Mouse (Mus musculus) hindbrain, embryonic 12.5 days (tissue): Measurements from ENCODE around the gene D10Jhu81e. TPM values are rescaled to one million over a fixed set of nuclear protein-coding genes. Genes with fewer than 3 reads are reported as not detected.
"Not testable (repeated sequence)": the region's sequence is repeated elsewhere in the genome, so short reads cannot be mapped to it uniquely, and the experiment has no call there.

Experiments used
- ATAC-seq: fragments of 200-750 bp; cut with Nextera tagmentation; 2 replicates; pipeline ENCODE4 v1.8.0; 2017; ENCODE audit warnings: moderate TSS enrichment; ENCODE audit not compliant: low FRiP score
- H3K27ac ChIP-seq: fragments of 300-500 bp; sonication (generic); 2 replicates; pipeline ENCODE4 v1.5.1; 2016; ENCODE audit warnings: mild to moderate bottlenecking
- H3K27me3 ChIP-seq: fragments of 300-500 bp; sonication (generic); 2 replicates; pipeline ENCODE4 v1.6.1; 2016; ENCODE audit warnings: mild to moderate bottlenecking
- H3K36me3 ChIP-seq: fragments of 300-500 bp; sonication (generic); 2 replicates; pipeline ENCODE4 v1.6.1; 2016; ENCODE audit warnings: mild to moderate bottlenecking
- H3K4me1 ChIP-seq: fragments of 300-500 bp; sonication (generic); 2 replicates; pipeline ENCODE4 v1.6.1; 2016
- H3K4me2 ChIP-seq: fragments of 300-500 bp; sonication (generic); replicated peaks from 2 replicates; pipeline ENCODE4 v1.6.1; 2016; ENCODE audit warnings: mild to moderate bottlenecking
- H3K4me3 ChIP-seq: fragments of 300-500 bp; sonication (generic); 2 replicates; pipeline ENCODE4 v1.5.1; 2016; ENCODE audit warnings: mild to moderate bottlenecking
- H3K9ac ChIP-seq: fragments of 300-500 bp; sonication (generic); 2 replicates; pipeline ENCODE4 v1.6.1; 2016; ENCODE audit warnings: mild to moderate bottlenecking, moderate library complexity
- H3K9me3 ChIP-seq: fragments of 300-500 bp; sonication (generic); replicated peaks from 2 replicates; pipeline ENCODE4 v1.6.1; 2016; ENCODE audit warnings: mild to moderate bottlenecking
- WGBS: fragments of 180-500 bp; shearing (Covaris S2); methylation state at CpG from one replicate; pipeline ENCODE4 v1.1.7; 2016; 5-methylcytosine and 5-hydroxymethylcytosine counted together
- polyA plus RNA-seq: library from polyadenylated mRNA; unstranded; fragments of >200 nt; fragmentation: Nextera tagmentation; extraction: Ambion mirVana; gene quantifications from 2 replicates; pipeline ENCODE4 v1.2.1, GENCODE M21; 2016

Gene D10Jhu81e
- polyA plus RNA-seq = 20.1 and 24.4 TPM in 2 replicates

GRCm38 (mm10) chr10:78169281-78170042 lies at the start of gene D10Jhu81e:
Gene D10Jhu81e (minus strand): TSS chr10:78169782.
- Histone ChIP-seq H3K27ac (peak within 1 kb of the TSS; percentile 73), H3K9me3 (no peaks in the 10 kb centered on the region), H3K4me2 (peak within 1 kb of the TSS; percentile 74), H3K4me3 (peak within 1 kb of the TSS; percentile 62), H3K4me1 (peaks cover 18% of the 10 kb centered on the region), H3K27me3 (no peaks in the 10 kb centered on the region), H3K36me3 (peaks cover 63% of the 10 kb centered on the region), H3K9ac (peak within 1 kb of the TSS; percentile 73)
- 2% methylated on average over 50 of the region's 50 CpGs for WGBS
- ATAC-seq = peak; percentile 95

DNA sequence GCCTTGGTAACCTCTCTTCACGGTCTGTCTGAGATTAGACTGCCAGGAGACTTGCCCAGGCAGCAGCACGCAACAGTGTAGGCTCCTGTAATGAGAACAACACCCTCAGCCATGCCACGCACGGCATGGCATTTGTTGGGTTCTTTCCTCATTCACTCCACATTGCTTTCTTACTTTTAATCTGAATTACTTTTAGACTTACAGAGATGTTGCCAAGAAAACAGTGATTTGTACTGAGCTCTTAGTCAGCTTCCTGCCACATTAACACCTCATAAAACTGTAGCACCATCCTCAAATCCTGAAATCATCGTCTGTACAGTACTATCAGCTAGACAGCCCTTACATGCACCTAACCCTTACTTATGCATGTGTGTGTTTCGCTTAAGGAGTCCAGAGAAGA lies 49.0 kb upstream of the D10Jhu81e start:
- Histone ChIP-seq H3K36me3 (peaks cover 71% of the 10 kb centered on the region), H3K27ac (no peak overlapping the region), H3K4me1 (no peaks in the 10 kb centered on the region), H3K4me3 (no peak overlapping the region), H3K27me3 (no peaks in the 10 kb centered on the region), H3K9ac (no peak overlapping the region), H3K4me2 (no peak overlapping the region), H3K9me3 (no peaks in the 10 kb centered on the region)
- 88% methylated on average over 6 of the region's 6 CpGs for WGBS
- no peak for ATAC-seq

DNA sequence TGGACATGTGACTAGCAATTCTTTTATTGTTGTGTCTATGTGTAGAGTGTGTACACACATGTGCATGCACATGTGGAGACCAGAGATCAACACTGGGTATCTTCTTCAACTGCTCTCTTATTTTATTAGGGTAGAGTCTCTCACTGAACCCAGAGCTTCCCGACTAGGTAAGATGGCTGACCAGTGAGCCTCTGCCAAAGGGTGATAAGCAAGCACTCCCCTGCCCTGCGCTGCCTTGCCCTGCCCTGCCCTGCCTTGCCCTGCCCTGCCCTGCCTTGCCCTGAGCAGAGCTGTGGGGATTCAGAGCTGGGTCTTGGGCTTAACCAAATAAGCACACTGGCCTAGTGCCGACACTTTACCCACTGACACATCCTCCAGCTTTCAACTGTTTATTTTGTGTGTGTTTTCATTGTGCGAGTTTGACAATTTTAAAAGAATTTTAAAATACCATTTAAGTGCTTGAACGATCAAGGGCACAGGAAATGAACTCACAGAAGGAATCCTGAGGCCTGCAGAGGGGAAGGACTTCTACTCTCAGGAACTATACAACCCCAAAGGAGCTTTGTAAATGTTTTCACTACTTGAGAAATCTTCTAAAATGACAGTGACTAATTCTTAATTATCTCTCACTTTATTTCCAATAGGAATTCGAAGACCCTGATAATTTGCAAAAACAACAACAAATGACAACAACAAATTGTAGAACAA lies 46.9 kb upstream of the D10Jhu81e start:
- ATAC-seq = no peak
- no peaks in the 10 kb centered on the region for H3K4me1 ChIP-seq
- no peaks in the 10 kb centered on the region for H3K9me3 ChIP-seq
- no peak overlapping the region for H3K4me3 ChIP-seq
- no peak overlapping the region for H3K27ac ChIP-seq
- 86% methylated on average over 6 of the region's 6 CpGs for WGBS
- peaks cover 80% of the 10 kb centered on the region for H3K36me3 ChIP-seq
- no peak overlapping the region for H3K4me2 ChIP-seq
- H3K27me3 ChIP-seq = no peaks in the 10 kb centered on the region
- H3K9ac ChIP-seq = no peak overlapping the region

DNA sequence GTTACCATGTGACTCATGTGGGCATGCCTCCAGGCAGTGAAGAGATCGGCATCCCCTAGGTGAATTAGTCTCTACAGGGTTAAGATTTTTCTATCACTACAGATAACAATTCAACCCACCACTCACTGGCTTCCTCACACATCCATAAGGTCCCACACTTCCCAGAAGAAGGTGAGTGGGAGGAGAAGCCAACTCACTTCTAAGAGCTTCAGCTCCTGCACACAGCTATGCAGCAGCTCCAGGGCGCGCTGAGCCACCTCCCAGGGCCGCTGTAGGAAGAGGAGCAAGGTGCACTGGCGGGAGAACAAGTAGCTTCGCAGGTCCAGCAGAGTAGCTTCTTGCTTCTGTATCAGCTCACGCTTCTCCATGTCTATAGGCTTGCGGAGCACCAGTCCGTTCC lies 44.8 kb upstream of the D10Jhu81e start:
- H3K27ac ChIP-seq = no peak overlapping the region
- H3K4me1 ChIP-seq = no peaks in the 10 kb centered on the region
- peaks cover 86% of the 10 kb centered on the region for H3K36me3 ChIP-seq
- no peak overlapping the region for H3K4me2 ChIP-seq
- ATAC-seq = no peak
- no peaks in the 10 kb centered on the region for H3K9me3 ChIP-seq
- WGBS = 95% methylated on average over 9 of the region's 9 CpGs
- no peak overlapping the region for H3K9ac ChIP-seq
- no peak overlapping the region for H3K4me3 ChIP-seq
- no peaks in the 10 kb centered on the region for H3K27me3 ChIP-seq

- Histone ChIP-seq H3K9ac (no peak overlapping the region), H3K36me3 (peaks cover 85% of the 10 kb centered on the region), H3K4me1 (no peaks in the 10 kb centered on the region), H3K27me3 (no peaks in the 10 kb centered on the region), H3K27ac (no peak overlapping the region), H3K4me3 (no peak overlapping the region), H3K9me3 (no peaks in the 10 kb centered on the region), H3K4me2 (no peak overlapping the region)
- WGBS = 70% methylated on average over 6 of the region's 6 CpGs
- ATAC-seq = no peak
Observed at GRCm38 (mm10) chr10:78211311-78211710, 41.7 kb upstream of the D10Jhu81e start.

DNA sequence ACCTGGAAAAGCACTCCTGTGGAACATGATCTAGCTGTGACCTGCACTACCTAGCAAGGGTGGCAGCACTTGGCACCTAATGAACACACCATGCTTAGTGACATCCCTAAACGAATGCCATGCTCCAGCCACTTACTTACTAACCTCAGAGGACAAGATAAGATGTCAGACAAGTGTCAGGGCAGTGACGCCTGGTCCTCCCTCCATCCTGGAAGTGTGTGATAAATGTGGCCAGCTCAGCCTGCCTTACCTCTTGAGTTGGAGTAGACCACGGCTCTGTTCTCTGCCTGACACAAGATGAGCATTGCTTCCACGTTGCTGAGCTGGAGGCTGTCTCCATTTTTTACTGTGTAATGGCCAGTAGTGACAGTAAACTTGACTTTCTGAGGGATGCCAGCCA lies 31.6 kb upstream of the D10Jhu81e start:
- WGBS = 89% methylated on average over 4 of the region's 4 CpGs
- Histone ChIP-seq H3K27me3 (no peaks in the 10 kb centered on the region), H3K9me3 (no peaks in the 10 kb centered on the region), H3K9ac (no peak overlapping the region), H3K36me3 (peaks cover 92% of the 10 kb centered on the region), H3K4me2 (no peak overlapping the region), H3K4me1 (no peaks in the 10 kb centered on the region), H3K4me3 (no peak overlapping the region), H3K27ac (no peak overlapping the region)
- no peak for ATAC-seq

DNA sequence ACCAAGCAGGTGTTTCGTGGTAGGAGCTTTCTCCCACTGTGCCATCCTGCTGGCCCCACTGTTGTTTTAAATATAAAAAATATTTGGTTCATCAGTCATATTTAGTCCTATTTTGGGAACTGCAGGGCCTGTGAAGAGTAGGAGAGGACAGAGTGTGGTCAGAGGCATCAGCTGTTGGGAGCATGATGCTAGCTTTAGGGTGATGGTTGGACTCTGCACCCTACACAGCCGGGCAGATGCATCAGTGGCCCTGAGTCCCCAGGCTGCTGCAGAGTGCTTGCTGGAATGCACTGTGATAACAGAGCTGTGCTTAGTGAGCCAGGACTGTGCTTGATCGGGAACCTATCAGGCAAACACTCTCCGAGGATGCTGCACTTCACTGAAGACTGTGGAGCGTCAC lies 23.4 kb upstream of the D10Jhu81e start:
- no peak for ATAC-seq
- H3K4me2 ChIP-seq = no peak overlapping the region
- no peak overlapping the region for H3K9ac ChIP-seq
- peaks cover 99% of the 10 kb centered on the region for H3K36me3 ChIP-seq
- H3K9me3 ChIP-seq = no peaks in the 10 kb centered on the region
- no peaks in the 10 kb centered on the region for H3K27me3 ChIP-seq
- 92% methylated on average over 5 of the region's 5 CpGs for WGBS
- no peaks in the 10 kb centered on the region for H3K4me1 ChIP-seq
- no peak overlapping the region for H3K4me3 ChIP-seq
- H3K27ac ChIP-seq = no peak overlapping the region

DNA sequence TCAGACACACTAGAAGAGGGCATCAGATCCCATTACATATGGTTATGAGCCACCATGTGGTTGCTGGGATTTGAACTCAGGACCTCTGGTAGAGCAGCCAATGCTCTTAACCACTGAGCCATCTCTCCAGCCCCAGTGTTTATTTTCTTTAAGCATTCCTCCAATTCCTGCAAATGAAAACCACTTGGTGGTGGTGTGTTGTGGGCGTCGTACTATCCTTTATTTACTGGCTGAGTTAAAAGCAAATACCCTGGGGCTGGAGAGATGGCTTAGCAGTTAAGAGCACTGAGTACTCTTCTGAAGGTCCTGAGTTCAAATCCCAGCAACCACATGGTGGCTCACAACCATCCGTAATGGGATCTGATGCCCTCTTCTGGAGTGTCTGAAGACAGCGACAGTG lies 16.5 kb upstream of the D10Jhu81e start:
- peaks cover 59% of the 10 kb centered on the region for H3K36me3 ChIP-seq
- ATAC-seq, H3K27me3 ChIP-seq, H3K4me1 ChIP-seq, H3K4me2 ChIP-seq, H3K9ac ChIP-seq, H3K4me3 ChIP-seq, H3K27ac ChIP-seq, H3K9me3 ChIP-seq: not testable (repeated sequence)
- WGBS = 89% methylated on average over 4 of the region's 4 CpGs

GRCm38 (mm10) chr10:78185381-78185725 lies 15.8 kb upstream of the D10Jhu81e start:
- Histone ChIP-seq H3K36me3 (peaks cover 59% of the 10 kb centered on the region), H3K27me3 (no peaks in the 10 kb centered on the region), H3K9me3 (no peaks in the 10 kb centered on the region), H3K9ac (peak overlapping the region; percentile 68), H3K27ac (peak overlapping the region; percentile 71), H3K4me2 (peak overlapping the region; percentile 97), H3K4me3 (peak overlapping the region; percentile 65), H3K4me1 (peaks cover 10% of the 10 kb centered on the region)
- ATAC-seq = peak; percentile 57
- WGBS = 21% methylated on average over 9 of the region's 9 CpGs

DNA sequence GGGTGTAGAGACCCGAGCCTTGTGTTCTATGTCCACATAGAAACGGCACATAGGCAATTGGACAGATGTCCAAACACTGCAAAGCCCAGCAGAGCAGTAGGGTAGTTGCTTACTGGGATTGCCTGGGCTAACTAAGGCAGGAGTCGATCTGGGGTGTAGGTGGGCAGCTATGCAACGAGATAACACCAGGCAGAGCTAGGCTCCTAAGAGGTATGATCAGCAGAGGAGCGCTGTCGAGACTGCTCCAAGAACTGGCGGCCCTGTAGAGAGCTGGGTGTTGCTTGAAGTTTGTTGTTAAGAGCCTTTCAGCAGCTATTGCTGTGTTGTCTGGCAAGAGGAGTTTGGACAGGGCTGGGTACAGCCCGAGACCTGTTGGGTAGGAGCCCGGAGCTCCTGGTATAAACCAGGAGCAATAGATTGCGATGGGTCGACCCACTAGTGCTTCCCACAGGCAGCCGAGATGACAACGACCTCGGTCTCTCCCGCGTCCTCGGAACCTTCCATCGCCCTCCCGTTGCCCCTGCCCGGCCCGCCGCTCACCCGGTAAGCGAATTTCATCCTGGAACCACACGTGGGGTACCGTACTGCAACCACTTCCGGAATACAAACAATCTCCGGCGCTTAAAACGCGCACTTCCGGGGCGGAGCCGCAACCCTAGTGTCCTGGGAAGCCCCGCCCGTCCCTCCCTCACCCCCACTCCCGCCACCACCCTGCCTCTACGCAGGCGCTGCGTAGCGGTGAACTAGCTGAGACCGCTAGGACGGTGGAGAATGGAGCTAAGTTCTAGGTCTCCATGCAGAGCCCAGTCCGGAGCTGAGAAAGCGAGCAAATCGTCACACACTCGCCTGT lies 15.2 kb upstream of the D10Jhu81e start, which contains the start of gene Pwp2:
Gene Pwp2 (minus strand): TSS at position 619 of the 850 bp plus-strand sequence.
- peaks cover 59% of the 10 kb centered on the region for H3K36me3 ChIP-seq
- H3K4me2 ChIP-seq = peak within 1 kb of the TSS; percentile 97
- no peaks in the 10 kb centered on the region for H3K9me3 ChIP-seq
- 3% methylated on average over 47 of the region's 47 CpGs for WGBS
- peak; percentile 96 for ATAC-seq
- H3K4me3 ChIP-seq = peak within 1 kb of the TSS; percentile 65
- H3K9ac ChIP-seq = peak within 1 kb of the TSS; percentile 68
- peak within 1 kb of the TSS; percentile 71 for H3K27ac ChIP-seq
- no peaks in the 10 kb centered on the region for H3K27me3 ChIP-seq
- peaks cover 10% of the 10 kb centered on the region for H3K4me1 ChIP-seq

GRCm38 (mm10) chr10:78183577-78183976 lies 14.0 kb upstream of the D10Jhu81e start:
- Histone ChIP-seq H3K27ac (no peak overlapping the region), H3K4me2 (peak overlapping the region; percentile 97; the same call in 1 of the 2 replicates), H3K36me3 (peaks cover 59% of the 10 kb centered on the region), H3K4me3 (no peak overlapping the region), H3K9ac (no peak overlapping the region), H3K4me1 (peaks cover 10% of the 10 kb centered on the region), H3K27me3 (no peaks in the 10 kb centered on the region), H3K9me3 (no peaks in the 10 kb centered on the region)
- WGBS = 90% methylated on average over 3 of the region's 3 CpGs
- no peak for ATAC-seq

GRCm38 (mm10) chr10:78182321-78182720 lies 12.7 kb upstream of the D10Jhu81e start:
- no peak for ATAC-seq
- no peak overlapping the region for H3K9ac ChIP-seq
- H3K36me3 ChIP-seq = peaks cover 59% of the 10 kb centered on the region
- H3K27ac ChIP-seq = no peak overlapping the region
- peaks cover 10% of the 10 kb centered on the region for H3K4me1 ChIP-seq
- H3K27me3 ChIP-seq = no peaks in the 10 kb centered on the region
- no peak overlapping the region for H3K4me3 ChIP-seq
- 95% methylated on average over 17 of the region's 17 CpGs for WGBS
- no peaks in the 10 kb centered on the region for H3K9me3 ChIP-seq
- H3K4me2 ChIP-seq = no peak overlapping the region
